Mouse (Mus musculus) lung, postnatal 36 days (tissue): ENCODE measurements around the gene Rmnd5b.
"Not testable (repeated sequence)": the region's sequence is repeated elsewhere in the genome, so short reads cannot be mapped to it uniquely, and the experiment has no call there.

Experiments used
- DNase-seq: peaks from one replicate; pipeline ENCODE4 v3.0.0; 2022; ENCODE audit warnings: mixed read lengths

Gene Rmnd5b

DNA sequence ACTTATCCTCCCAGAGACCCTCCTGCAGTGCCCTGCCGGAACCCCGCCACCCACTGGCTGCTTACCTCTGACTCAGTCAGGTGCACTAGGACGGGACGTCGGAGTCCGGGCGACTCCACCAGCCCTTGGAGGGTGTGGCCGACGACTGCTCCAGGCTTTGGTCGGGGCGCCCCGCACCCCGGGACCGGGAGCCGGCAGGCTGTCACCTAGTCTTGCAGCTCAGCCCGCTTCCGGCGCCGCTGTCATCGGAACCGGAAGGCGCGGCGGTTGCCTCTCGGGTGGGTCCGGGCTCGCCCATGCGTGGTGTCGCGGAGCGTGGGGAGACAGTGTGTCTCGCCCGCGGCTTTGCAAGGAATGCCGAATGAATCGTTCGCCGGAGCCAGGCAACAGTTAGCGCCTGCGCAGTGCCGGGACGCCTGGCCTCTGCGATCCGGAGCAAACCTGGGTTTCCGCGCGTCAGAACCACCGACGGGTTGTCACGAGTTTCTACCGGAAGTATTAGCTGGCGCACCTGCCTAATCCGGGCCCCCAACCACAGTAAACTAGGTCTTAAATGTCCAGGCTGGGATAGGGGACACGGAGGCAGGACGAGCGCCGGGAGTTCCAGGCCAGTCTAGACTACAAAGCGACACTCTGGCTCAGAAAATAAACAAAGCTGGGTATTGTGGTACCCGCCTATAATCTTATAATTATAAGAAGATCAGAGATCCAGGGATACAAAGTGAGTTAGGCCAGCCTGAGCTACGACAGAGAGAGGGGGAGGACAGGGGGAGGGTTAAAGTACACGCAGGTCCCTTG, at the start of gene Rmnd5b:
Gene Rmnd5b (minus strand): TSS at position 372 of the 798 bp plus-strand sequence.
- DNase-seq = peak; percentile 91

DNA sequence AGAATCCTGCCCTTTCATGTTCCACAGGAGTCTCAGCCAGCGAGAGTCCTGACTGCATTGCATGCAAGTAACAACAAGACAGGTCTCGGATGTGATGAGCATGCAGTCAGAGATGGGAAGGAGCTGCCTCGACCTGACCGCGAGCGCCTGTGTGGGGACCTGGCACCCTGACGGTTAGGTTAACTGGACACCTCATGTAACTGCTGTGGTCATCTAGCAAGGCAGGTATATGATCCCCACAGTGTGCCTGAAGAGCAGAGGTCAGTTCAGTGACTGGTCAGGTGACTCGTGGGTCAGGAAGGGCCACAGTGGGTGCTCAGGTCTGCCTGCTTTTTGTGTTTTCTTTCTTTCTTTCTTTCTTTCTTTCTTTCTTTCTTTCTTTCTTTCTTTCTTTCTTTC, 46.3 kb upstream of the Rmnd5b start:
- no peak for DNase-seq

DNA sequence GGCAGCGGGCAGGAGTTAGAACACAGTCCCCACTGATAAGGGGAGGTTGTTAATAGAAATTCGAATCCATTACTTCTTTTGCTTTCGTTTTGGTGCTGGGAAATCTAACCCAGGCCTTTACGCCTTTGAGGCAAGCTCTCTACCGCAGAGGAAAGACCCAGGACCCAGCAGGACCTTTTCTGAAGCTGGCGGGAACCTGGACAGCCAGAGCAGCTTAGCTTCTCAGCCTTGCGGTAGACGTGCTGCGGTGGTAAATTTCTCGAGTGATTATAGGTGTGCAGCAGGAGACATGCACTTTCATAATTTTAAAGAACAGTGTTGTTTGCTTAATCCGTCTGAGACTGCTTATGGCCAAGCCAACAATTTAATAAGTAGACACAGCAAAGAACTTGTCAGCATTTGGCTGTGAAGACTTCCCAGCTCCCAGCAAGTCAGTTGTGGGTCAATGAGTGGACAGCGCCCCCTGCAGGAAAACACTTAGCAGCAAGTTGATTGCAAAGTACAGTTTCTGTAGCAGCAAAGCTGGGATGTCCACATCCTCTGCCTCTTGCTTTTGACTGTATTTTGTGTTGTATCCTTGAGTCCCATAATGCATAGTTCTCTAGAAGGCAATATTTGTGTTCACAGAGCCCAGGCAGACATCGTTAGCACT, 45.8 kb upstream of the Rmnd5b start:
- peak; percentile 93 for DNase-seq

DNA sequence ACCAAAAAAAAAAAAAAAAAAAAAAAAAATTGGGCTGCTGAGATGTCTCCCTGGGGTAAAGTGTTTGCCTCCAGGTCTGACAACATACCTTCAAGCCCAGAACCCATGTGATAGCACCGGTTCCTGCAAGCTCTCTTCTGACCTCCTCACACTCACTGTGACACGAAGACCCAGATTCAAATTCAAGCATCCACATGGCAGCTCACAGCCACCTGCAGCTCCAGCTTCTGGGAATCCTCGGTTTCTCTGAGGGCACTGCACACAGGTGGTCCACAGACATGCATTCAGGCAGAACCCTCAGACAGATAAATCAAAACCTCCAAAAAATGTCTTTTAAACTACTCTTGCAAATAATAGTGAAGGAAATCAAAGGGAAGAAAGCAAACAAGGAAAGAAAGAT, 43.8 kb upstream of the Rmnd5b start:
- no peak for DNase-seq

DNA sequence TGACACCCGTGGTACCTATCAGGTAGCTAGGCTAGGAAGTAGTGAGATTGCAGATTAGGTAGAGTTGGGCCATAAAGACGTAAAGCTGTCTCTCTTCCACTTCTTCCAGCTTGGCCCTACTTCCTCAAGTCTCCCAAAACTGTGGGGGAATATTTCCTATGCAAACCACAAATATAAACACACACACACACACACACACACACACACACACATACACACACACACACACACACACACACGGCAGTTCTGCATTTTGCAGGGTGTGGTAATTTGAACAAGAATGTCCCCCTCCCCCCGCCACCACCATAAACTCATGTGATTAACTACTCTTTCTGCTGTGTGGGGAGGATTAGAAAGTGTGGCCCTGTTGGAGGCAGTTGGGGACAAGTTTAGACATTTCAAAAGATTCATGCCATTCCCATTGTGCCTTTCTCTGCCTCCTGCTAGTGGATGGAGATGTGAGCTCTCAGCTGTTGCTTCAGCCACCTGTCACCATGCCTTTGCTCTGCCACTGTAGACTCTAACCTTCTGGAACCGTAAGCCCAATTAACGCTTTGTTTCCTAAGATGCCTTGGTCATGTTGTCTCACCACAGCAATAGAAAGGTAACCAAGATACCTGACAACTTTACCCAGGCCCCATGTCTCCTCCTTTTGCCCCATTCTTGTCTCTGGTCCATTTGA, 42.2 kb upstream of the Rmnd5b start:
- DNase-seq = peak; percentile 46

DNA sequence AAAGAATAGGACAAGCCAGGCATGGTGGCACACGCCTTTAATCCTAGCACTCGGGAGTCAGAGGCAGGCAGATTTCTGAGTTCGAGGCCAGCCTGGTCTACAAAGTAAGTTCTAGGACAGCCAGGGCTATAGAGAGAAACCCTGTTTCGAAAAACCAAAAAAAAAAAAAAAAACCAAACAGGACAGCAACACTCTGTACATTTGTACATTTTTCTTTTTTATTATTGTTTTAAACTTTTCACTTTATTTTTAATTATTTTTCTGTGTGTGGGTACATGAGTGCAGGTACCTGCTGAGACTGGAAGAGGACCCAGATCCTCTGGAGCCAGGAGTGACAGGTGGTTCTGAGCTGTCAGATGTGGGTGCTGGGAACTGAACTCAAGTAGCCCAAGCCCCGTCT, 39.7 kb upstream of the Rmnd5b start:
- DNase-seq = no peak

DNA sequence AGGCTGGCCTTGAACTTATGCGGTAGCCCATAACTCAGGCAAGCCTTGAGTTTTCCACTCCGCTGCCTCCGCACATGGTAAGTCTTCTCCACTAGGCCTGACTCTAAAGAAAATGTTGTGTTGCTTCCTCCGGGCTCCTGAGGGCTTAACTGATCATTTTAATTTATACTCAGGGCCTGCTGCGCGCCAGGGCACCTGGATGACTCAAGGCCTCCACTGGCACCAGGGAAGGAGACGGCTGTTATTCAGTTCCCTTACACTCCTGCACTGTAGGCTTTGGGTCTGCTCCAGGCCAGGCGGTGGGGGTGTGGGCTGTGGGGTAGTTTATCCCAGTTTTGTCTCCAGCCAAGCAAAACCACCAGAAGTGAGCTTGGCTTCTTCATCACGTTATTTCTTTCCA, 37.6 kb upstream of the Rmnd5b start:
- no peak for DNase-seq

DNA sequence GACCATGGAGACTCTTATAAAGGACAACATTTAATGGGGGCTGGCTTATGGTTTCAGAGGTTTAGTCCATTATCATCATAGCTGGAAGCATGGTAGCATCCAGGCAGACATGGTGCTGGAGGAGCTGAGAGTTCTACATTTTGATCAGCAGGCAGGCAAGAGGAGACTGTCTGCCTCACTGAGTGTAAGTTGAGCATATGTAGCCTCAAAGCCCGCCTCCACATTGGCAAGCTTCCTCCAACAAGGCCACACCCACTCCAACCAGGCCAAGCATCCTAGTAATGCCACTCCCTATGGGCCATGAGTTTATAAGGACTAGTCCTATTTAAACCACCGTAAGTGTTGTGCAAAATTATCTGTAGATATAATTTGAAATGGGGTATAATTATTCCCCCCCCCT, 35.7 kb upstream of the Rmnd5b start:
- DNase-seq = no peak

DNA sequence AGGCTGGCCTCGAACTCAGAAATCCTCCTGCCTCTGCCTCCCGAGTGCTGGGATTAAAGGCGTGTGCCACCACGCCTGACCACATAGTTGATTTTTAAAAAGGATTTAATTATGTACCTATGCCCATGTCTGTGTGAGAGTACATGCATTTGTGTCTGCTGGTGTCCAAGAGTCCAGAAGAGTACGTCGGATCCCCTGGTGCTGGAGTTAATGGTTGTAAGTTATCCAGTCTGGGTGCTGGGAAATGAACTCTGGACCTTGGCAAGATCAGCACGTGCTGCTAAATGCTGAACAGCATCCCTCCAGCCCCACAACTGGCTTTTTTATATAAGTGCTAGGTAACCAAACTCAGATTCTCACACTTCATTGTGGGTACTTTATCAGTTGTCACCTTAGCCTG, 35.1 kb upstream of the Rmnd5b start:
- DNase-seq = no peak

DNA sequence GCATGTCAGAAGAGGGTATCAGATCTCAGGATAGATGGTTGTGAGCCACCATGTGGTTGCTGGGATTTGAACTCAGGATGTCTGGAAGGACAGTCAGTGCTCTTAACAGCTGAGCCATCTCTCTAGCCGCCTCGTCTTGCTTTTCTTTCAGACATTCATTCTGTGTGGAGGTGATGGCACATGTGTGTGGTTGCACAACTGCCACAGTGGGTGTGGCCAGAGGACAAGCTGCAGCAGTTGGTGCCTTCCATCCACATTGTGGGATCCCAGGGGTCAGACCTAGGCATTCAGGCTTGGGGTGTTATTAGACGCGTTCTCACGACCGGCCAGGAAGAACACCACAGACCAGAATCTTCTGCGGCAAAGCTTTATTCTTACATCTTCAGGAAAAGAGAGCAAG, 29.1 kb upstream of the Rmnd5b start:
- DNase-seq = not testable (repeated sequence)

DNA sequence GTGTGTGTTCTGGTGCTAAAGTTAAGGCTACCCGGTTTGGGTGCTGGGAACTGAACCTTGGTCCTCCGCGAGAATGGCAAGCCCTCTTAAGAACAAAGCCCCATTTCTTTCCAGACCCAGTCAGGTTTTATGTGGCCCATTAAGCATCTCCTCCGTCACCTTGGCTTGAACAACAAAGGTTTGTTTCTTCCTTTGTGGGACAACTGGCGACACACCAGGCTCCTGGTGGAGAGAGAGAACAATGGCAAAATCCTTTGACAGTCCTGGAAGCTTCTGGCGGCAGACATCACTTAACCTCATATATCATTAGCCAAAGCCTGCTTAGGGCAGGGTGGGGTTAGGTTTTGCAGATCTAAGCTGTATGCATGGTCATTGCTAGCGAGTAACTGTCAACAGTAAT, 26.9 kb upstream of the Rmnd5b start:
- no peak for DNase-seq

DNA sequence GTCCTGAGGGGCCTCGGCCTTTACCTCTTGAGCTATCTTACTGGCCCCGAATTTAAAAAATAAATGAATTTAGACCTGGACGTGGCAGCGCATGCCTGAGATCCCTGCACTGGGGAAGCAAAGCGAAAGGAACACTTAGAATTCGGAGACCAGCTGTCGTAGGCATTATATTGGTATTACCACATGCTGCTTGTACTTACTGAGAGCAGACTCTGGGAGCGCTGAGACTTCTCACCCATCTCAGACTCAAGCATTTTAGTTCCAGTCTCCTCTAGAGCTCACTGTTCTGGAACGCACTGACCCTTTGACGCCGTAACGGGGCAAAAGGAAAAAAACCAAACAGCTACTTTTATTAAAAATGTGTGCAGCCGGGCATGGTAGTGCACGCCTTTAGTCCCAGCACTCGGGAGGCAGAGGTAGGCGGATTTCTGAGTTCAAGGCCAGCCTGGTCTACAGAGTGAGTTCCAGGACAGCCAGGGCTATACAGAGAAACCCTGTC, 26.2 kb upstream of the Rmnd5b start:
- no peak for DNase-seq

DNA sequence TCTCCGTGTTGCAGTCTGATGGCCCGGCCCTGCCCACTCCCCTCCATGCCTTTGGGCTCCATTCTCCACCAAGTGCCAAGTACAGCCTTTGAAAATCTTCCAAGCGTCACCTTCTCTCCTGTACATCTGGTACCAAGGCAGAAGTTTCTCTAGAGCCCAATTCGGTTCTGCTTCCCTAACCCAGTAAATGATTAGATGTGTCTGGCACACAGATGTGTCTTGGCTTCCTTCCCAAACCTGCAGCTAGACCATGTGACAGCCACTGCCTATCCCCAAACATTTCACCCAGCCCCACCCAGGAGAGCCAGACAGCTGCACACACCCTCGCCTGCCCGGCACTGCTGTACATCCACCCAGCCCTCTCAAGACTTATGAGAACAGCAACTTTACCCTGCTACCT, 23.0 kb upstream of the Rmnd5b start:
- peak; percentile 72 for DNase-seq

DNA sequence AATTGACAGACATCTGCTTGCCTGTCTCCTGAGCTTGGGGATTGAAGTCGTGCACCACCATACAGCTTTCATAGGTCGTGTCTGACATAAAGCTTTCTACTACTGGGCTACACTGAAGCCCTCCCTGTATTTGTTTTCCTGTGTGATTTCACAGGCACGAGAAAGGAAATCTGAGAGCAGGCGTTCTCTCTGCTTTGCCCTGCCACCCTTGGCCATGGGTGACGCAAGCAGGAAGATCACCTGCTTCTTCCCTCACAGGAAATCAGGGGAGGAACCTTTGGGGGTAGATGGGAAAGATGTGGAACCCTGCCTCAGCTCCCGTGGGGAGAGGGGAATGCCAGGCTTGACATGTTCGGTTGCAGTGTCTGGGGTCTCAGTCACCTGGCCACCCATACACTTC, 22.6 kb upstream of the Rmnd5b start:
- no peak for DNase-seq

DNA sequence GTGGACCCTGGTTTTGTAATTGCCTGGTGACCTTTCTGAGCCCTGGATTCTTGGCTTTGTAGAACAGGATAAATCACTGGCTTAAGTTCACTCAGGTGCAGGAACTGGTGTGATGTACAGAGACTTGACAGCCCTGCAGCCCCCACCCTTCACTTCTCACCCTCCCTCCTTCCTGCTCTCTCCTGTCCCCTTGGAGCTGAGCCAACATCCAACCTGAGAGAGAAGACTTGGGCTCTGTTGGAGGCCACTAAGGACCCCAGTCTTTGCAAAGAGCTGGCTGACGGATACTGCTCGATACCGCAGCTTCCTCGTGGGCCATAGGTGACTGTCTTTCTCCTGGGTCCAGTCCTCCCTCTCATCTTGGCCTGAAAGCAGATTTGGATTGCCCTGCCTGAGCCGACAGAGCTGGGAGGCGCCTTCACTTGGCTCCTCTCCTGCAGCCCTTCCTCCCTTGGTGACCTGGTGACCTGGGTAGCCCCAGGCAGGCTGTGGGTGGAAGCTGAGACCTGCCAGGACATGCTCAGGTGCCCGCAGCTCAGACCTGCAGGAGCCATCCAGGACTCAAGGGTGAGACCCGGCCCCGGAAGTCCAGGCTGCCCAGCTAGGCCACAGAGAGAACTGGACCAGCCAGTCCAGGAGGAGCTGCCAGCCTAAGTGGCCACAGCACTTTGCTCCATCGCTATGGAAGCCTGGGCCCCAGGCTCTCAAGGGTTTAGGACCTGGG, 21.3 kb upstream of the Rmnd5b start:
- peak; percentile 42 for DNase-seq

DNA sequence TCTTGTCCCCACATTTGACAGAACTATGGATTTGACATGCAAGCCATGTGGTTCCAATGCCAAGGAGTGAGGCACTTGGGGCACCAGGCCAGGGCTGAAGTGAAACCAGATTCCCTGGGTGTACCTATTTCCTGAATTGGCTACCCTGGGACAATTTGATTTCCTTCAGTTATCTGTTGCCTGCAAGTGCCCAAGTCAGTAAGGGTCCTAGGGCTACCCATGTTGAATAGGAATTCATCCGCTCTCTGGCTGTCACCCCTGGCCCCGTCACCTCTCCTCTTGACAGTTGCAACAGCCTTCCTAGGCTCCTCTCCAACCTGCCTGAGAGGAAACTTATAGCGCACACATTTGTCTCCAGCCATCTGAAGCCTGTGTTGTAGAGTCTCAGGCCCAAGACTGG, 19.2 kb upstream of the Rmnd5b start:
- peak; percentile 36 for DNase-seq

DNA sequence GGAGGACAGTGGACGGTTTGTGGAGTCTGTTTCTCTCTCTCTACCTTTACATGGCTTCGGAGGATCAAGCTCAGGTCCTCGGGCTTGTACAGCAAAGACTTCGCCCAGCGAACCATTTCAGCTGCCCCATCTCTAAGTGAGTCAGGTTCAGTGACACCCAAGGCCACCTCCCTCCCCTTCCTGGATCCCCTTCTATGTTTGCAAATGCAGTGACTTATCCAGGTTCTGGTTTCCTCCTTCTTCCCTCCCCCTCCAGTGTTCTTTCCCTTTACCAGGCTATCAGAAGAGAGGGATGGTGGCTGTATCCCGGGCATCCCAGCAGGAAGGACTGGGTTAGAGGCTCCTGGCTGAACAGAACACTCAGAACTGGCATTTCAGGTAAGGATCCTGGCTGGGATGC, 18.0 kb upstream of the Rmnd5b start:
- DNase-seq = no peak

DNA sequence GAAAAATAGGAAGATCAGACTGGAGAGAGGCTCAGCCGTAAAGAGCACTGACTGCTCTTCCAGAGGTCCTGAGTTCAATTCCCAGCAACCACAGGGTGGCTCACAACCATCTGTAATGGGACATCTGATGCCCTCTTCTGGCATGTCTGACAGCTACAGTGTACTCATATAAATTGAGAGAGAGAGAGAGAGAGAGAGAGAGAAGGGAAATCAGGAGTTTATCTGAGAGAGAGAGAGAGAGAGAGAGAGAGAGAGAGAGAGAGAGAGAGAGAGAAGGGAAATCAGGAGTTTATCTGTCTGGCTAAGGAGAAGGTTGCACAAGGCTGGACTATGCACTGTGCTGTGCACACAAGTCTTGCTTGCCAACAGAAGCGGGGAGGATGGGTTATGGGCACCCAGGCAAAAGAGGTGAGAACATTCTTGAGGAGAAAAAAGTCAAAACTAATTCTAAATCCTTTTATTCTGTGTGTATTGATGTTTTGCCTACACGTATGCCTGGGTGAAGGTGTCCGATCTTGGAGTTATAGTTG, 17.3 kb upstream of the Rmnd5b start:
- no peak for DNase-seq

DNA sequence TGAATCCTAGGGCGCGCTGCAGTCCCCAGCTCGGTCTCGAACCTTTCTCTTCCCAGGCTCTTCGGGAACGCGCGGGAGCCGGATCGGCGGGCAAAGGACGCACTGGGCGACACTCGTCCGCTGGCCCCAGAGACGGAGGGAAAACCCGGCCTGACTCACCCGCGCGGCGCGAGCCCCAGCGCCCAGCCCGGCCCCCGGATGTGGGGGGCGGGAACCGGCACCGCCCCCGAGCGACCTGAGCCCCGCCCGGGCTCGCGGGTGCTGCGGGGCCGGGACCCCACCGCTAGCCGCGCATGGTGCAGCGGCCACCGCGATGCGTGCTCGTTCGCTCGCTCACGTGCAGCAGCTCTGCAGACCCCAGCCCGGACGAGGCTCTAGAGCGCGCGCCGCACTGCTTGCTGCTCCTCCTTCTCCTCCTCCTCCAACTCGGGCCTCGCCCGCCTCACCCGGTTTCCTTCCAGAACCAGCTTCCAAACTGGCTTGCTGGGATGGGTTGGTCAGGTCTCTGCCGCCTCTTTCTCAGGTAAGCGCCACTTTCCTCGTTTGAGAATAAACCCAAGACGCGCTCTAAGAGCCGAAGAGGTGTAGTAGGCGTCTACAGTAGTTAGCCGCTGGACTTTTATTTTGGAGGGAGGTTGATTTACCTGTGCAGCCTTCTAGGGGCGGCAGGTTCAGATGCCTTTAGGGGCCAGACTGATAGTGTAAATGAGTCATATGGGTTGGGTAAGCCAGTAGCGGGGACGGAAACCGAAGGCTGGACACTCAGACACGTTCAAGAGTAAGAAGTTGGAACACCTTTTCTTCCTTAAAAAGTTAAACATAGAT, 15.2 kb upstream of the Rmnd5b start, which contains the start of the genes N4bp3 and D930048N14Rik:
Gene N4bp3 (minus strand): TSS at position 152 of the 825 bp plus-strand sequence.
Gene D930048N14Rik (plus strand): TSS at position 264 of the 825 bp plus-strand sequence.
- peak; percentile 84 for DNase-seq

DNA sequence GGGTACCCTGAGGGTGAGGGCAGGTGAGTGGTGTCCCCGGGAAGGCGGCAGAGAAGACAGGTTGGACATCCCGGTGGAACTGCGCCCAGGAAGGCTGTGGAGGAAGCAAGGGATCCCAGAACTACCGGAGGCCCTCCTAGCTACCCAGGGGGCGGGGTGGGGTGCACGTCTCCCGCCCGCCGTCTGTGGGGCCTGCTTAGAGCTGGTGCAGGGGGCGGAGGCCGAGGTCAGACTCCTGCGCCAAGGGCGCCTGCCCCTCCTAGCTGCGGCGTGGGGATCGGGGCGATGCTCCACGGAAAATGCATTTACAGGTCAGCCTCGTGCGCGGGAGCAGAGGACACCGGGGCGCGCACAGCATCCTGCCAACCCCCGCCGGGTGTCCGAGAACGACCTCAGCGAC, 14.6 kb upstream of the Rmnd5b start:
- no peak for DNase-seq

DNA sequence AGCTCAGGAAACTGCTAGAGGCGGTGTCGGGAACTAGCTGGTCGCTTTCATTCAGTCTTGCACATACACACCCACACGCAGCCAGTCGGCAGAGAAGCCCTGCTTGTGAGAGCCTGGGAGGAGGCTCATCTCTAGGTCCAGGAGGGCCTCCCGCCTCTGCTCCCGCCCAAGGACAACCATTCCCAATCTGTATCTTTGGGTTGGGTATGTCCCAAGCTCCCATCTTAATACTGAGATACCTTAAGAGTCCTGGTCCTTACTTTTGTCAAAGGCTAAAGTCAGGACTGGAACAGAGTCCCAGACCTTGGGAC, 14.1 kb upstream of the Rmnd5b start:
- DNase-seq = peak; percentile 40
